Mouse (Mus musculus): ENCODE measurements at regions not wholly inside any gene's neighbourhood (a gene's known extent, or its start where the extent isn't known, plus 50 kb on each side); places are given as distances from the start of the nearest gene placed in this dataset.
A peak's percentile ranks its signal among the peaks of the same experiment; 100 is the strongest.

GRCm38 (mm10) chr16:55634691-55635090 lies 204.0 kb downstream of the Nfkbiz start:
- 69% methylated on average over 1 of the region's 1 CpGs for WGBS
- Histone ChIP-seq H3K4me1 (ENCODE audit: insufficient read depth, low read depth, low read length) (no peaks in the 10 kb centered on the region), H3K36me3 (ENCODE audit: insufficient read depth, low read length) (no peaks in the 10 kb centered on the region), H3K4me2 (replicated peaks; ENCODE audit: low read depth, low read length) (no peak overlapping the region), H3K4me3 (ENCODE audit: low read depth, low read length) (no peak overlapping the region), H3K9ac (replicated peaks; ENCODE audit: low read depth) (no peak overlapping the region), H3K27ac (ENCODE audit: low read length) (no peak overlapping the region), H3K9me3 (ENCODE audit: low read length) (no peaks in the 10 kb centered on the region), H3K27me3 (replicated peaks; ENCODE audit: insufficient read depth, low read length) (no peaks in the 10 kb centered on the region)
- ATAC-seq (no peak), DNase-seq (ENCODE audit: low spot score) (no peak)
- no peak for TF ChIP-seq CTCF (IDR thresholded peaks at IDR 0.05)
- TF ChIP-seq EP300 (IDR thresholded peaks at IDR 0.05) = no peak

- no peak overlapping the region for H3K4me2 ChIP-seq (replicated peaks; ENCODE audit: low read depth, low read length)
- H3K9ac ChIP-seq (replicated peaks; ENCODE audit: low read depth) = no peak overlapping the region
- H3K27ac ChIP-seq (ENCODE audit: low read length) = no peak overlapping the region
- DNase-seq (ENCODE audit: low spot score) = peak; percentile 15
- TF ChIP-seq EP300 (IDR thresholded peaks at IDR 0.05) = no peak
- no peak for TF ChIP-seq CTCF (IDR thresholded peaks at IDR 0.05)
- peak; percentile 21 for ATAC-seq
- H3K36me3 ChIP-seq (ENCODE audit: insufficient read depth, low read length) = no peaks in the 10 kb centered on the region
- H3K27me3 ChIP-seq (replicated peaks; ENCODE audit: insufficient read depth, low read length) = no peaks in the 10 kb centered on the region
- no peak overlapping the region for H3K4me3 ChIP-seq (ENCODE audit: low read depth, low read length)
- H3K4me1 ChIP-seq (ENCODE audit: insufficient read depth, low read depth, low read length) = no peaks in the 10 kb centered on the region
- no peaks in the 10 kb centered on the region for H3K9me3 ChIP-seq (ENCODE audit: low read length)
- WGBS = 27% methylated on average over 3 of the region's 3 CpGs
These were observed 206.5 kb downstream of the Nfkbiz start for GRCm38 (mm10) chr16:55632220-55632619.

DNA sequence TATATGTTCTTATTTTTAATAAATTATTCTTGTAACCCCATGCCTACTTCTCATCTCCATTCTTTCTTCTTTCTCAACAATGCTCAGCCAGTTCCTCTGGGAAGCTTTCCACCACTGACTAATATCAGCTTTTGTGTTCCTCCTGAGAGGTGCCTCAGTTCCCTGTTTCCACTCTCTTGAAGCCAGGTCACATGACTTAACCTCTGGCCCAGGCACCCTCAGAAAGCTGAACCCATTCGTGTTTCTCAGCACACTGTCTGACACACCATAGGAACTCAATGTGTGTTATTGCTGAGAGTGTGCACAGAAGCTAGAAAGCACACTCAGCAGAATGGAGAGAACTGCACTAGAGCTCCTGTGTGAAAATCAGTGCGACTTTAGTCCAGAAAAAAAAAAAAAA lies 207.1 kb downstream of the Nfkbiz start:
- DNase-seq (ENCODE audit: low spot score) = no peak
- Histone ChIP-seq H3K4me1 (ENCODE audit: insufficient read depth, low read depth, low read length) (no peaks in the 10 kb centered on the region), H3K9ac (replicated peaks; ENCODE audit: low read depth) (no peak overlapping the region), H3K27me3 (replicated peaks; ENCODE audit: insufficient read depth, low read length) (no peaks in the 10 kb centered on the region), H3K36me3 (ENCODE audit: insufficient read depth, low read length) (no peaks in the 10 kb centered on the region), H3K4me3 (ENCODE audit: low read depth, low read length) (no peak overlapping the region), H3K4me2 (replicated peaks; ENCODE audit: low read depth, low read length) (no peak overlapping the region), H3K9me3 (ENCODE audit: low read length) (no peaks in the 10 kb centered on the region), H3K27ac (ENCODE audit: low read length) (no peak overlapping the region)
- ATAC-seq = no peak
- TF ChIP-seq EP300 (IDR thresholded peaks at IDR 0.05) (no peak), CTCF (IDR thresholded peaks at IDR 0.05) (no peak)
- 66% methylated on average over 2 of the region's 2 CpGs for WGBS

DNA sequence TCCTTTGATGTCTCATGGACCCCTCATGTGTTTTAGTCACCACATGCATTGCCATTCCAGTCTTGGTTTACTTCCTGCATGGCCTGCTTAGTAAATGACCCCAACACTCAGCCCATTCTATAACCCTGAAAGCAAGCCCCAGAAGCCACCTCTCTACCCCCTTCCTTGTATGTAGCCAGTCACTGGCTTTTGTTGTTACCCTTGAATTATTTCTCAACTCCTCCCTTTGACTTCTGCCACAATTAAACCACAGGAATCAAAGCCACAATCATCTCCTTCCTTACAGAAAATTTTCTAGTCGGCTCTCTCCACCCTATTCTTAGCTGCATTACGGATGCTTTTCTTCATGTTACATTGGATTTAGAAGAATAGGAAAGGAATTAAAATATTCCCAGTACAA lies 207.7 kb downstream of the Nfkbiz start:
- no peak for DNase-seq (ENCODE audit: low spot score)
- ATAC-seq = no peak
- TF ChIP-seq CTCF (IDR thresholded peaks at IDR 0.05) (no peak), EP300 (IDR thresholded peaks at IDR 0.05) (no peak)
- H3K36me3 ChIP-seq (ENCODE audit: insufficient read depth, low read length) = no peaks in the 10 kb centered on the region
- H3K9me3 ChIP-seq (ENCODE audit: low read length) = no peaks in the 10 kb centered on the region
- no peaks in the 10 kb centered on the region for H3K27me3 ChIP-seq (replicated peaks; ENCODE audit: insufficient read depth, low read length)
- H3K4me3 ChIP-seq (ENCODE audit: low read depth, low read length) = no peak overlapping the region
- H3K9ac ChIP-seq (replicated peaks; ENCODE audit: low read depth) = no peak overlapping the region
- no peaks in the 10 kb centered on the region for H3K4me1 ChIP-seq (ENCODE audit: insufficient read depth, low read depth, low read length)
- WGBS = 82% methylated on average over 2 of the region's 2 CpGs
- no peak overlapping the region for H3K4me2 ChIP-seq (replicated peaks; ENCODE audit: low read depth, low read length)
- H3K27ac ChIP-seq (ENCODE audit: low read length) = no peak overlapping the region

DNA sequence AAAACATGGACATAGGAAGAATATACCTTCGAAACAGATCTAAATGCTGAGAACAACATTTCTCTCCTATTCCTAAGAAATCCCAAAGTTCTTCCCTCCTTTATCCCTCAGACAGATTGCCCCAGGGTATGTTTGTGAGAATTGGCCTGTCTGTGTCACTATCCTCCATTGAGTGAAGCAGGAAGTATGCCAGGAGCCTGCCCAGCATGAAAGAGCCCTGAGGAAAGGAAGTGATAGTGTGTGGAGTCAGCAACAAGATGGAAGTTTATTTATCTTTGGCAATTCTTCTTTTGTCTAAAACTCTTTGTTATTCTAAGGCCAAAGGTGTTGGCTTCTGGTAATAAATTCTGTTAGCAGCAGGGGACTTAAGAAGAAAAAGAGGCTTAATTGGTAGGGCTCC lies 211.2 kb downstream of the Nfkbiz start:
- Histone ChIP-seq H3K27me3 (replicated peaks; ENCODE audit: insufficient read depth, low read length) (no peaks in the 10 kb centered on the region), H3K9me3 (ENCODE audit: low read length) (no peaks in the 10 kb centered on the region), H3K4me3 (ENCODE audit: low read depth, low read length) (no peak overlapping the region), H3K4me2 (replicated peaks; ENCODE audit: low read depth, low read length) (no peak overlapping the region), H3K36me3 (ENCODE audit: insufficient read depth, low read length) (no peaks in the 10 kb centered on the region), H3K9ac (replicated peaks; ENCODE audit: low read depth) (no peak overlapping the region), H3K4me1 (ENCODE audit: insufficient read depth, low read depth, low read length) (no peaks in the 10 kb centered on the region), H3K27ac (ENCODE audit: low read length) (no peak overlapping the region)
- no peak for TF ChIP-seq CTCF (IDR thresholded peaks at IDR 0.05)
- TF ChIP-seq EP300 (IDR thresholded peaks at IDR 0.05) = no peak
- 89% methylated on average over 1 of the region's 1 CpGs for WGBS
- DNase-seq (ENCODE audit: low spot score) (no peak), ATAC-seq (no peak)

GRCm38 (mm10) chr16:55623422-55623821 lies 215.3 kb downstream of the Nfkbiz start:
- no peaks in the 10 kb centered on the region for H3K4me1 ChIP-seq (ENCODE audit: insufficient read depth, low read depth, low read length)
- H3K27me3 ChIP-seq (replicated peaks; ENCODE audit: insufficient read depth, low read length) = no peaks in the 10 kb centered on the region
- no peak for TF ChIP-seq EP300 (IDR thresholded peaks at IDR 0.05)
- TF ChIP-seq CTCF (IDR thresholded peaks at IDR 0.05) = no peak
- H3K27ac ChIP-seq (ENCODE audit: low read length) = no peak overlapping the region
- no peaks in the 10 kb centered on the region for H3K36me3 ChIP-seq (ENCODE audit: insufficient read depth, low read length)
- ATAC-seq (no peak), DNase-seq (ENCODE audit: low spot score) (peak; percentile 31)
- no peak overlapping the region for H3K9ac ChIP-seq (replicated peaks; ENCODE audit: low read depth)
- no peak overlapping the region for H3K4me2 ChIP-seq (replicated peaks; ENCODE audit: low read depth, low read length)
- no peak overlapping the region for H3K4me3 ChIP-seq (ENCODE audit: low read depth, low read length)
- H3K9me3 ChIP-seq (ENCODE audit: low read length) = no peaks in the 10 kb centered on the region

GRCm38 (mm10) chr16:55619731-55620130 lies 219.0 kb downstream of the Nfkbiz start:
- ATAC-seq = no peak
- no peak overlapping the region for H3K4me2 ChIP-seq (replicated peaks; ENCODE audit: low read depth, low read length)
- DNase-seq (ENCODE audit: low spot score) = no peak
- H3K36me3 ChIP-seq (ENCODE audit: insufficient read depth, low read length) = no peaks in the 10 kb centered on the region
- H3K27ac ChIP-seq (ENCODE audit: low read length) = no peak overlapping the region
- 58% methylated on average over 3 of the region's 3 CpGs for WGBS
- TF ChIP-seq CTCF (IDR thresholded peaks at IDR 0.05) (no peak), EP300 (IDR thresholded peaks at IDR 0.05) (no peak)
- H3K4me3 ChIP-seq (ENCODE audit: low read depth, low read length) = no peak overlapping the region
- H3K9ac ChIP-seq (replicated peaks; ENCODE audit: low read depth) = no peak overlapping the region
- H3K4me1 ChIP-seq (ENCODE audit: insufficient read depth, low read depth, low read length) = no peaks in the 10 kb centered on the region
- H3K9me3 ChIP-seq (ENCODE audit: low read length) = no peaks in the 10 kb centered on the region
- H3K27me3 ChIP-seq (replicated peaks; ENCODE audit: insufficient read depth, low read length) = no peaks in the 10 kb centered on the region
